Mouse (Mus musculus) heart, postnatal 0 days (tissue): ENCODE data around the gene Tarsl2.

Source experiments
- CTCF ChIP-seq: IDR thresholded peaks from 2 replicates; pipeline ENCODE4 v1.5.1; 2016; ENCODE audit warnings: antibody characterized with exemption, control low read depth, low read depth
- EP300 ChIP-seq: IDR thresholded peaks from 2 replicates; pipeline ENCODE4 v1.6.1; 2016; ENCODE audit warnings: antibody characterized with exemption, low read depth

GRCm38 (mm10) chr7:65606124-65606523, 38.6 kb upstream of the Tarsl2 start:
- TF ChIP-seq EP300: no peak
- TF ChIP-seq CTCF: no peak
